Mouse (Mus musculus): ENCODE results near the gene Cry2. TPM values are rescaled to one million over a fixed set of nuclear protein-coding genes. Genes with fewer than 3 reads are reported as not detected.

The Cry2 gene
- polyA plus RNA-seq, 2 experiments = 6.0 to 6.2 TPM

DNA sequence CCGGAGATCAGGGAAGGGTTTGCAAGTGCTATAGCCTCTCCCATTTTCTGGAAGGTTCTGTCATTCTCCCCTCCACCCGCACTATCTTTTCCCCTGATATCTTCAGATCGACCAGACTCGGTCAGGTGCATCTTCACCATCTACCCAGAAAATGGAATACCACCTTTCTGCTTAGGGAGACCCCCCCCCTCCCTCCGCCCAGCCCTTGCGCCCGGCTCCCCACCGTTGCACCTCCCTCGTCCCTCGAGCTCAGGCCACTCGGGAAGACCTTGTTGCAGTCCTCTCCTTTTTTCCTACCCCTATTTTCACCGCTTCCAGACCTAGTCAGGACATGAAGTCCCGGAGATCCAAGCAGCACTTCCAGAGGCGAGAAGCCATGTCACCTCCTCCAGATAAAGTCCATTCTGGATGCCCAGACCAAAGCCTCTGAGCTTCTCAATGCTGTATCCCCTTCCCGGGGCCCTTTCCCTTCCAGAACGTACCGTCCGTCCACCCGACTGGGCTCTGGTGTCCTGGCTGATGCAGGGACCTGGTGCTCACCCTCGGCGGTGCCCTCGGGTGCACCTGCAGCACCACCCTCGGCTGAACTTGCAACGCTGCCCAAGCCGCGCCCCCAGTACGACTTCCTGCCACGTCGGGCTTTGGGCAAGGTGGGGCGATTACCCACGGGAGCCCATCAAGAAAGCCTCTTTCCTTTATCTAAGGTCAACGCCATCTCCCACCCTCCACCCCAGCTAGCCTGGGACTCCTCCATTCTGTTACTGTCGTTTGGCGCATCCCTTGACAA is 26.3 kb upstream of the Cry2 start, which contains the start of gene Slc35c1:
Gene Slc35c1 (minus strand): TSS at position 618 of the 787 bp plus-strand sequence.
- ATAC-seq (ENCODE audit: insufficient read depth) (0 out of 2 replicates have a peak, but pooled peaks have one; percentile 5), DNase-seq (ENCODE audit: low read depth in 3 of 3, low spot score in 3 of 3) (no peak)
- H3K9me3 ChIP-seq (ENCODE audit: control insufficient read depth, low read length) = no peaks in the 10 kb centered on the region
- 3% methylated on average over 34 of the region's 34 CpGs for WGBS (ENCODE audit: insufficient replicate concordance)
- no peak for TF ChIP-seq CTCF (IDR thresholded peaks at IDR 0.05; ENCODE audit: low read depth)
- no peak for TF ChIP-seq EP300 (IDR thresholded peaks at IDR 0.05; ENCODE audit: low read depth)
- no peaks in the 10 kb centered on the region for H3K36me3 ChIP-seq (replicated peaks; ENCODE audit: control insufficient read depth, insufficient read depth, low read depth)
- peaks cover 10 to 23% of the 10 kb centered on the region in 2 experiments for H3K4me1 ChIP-seq (replicated peaks; ENCODE audit: control insufficient read depth in 2 of 2, insufficient read depth in 2 of 2, low read length in 1 of 2)
- H3K27me3 ChIP-seq (ENCODE audit: control insufficient read depth, insufficient read depth, low read length) = no peaks in the 10 kb centered on the region; the same call in 1 of the 2 replicates
- H3K27ac ChIP-seq = no peak within 1 kb of the TSS
- H3K4me3 ChIP-seq (ENCODE audit: insufficient read depth in 1 of 2, low read depth in 2 of 2, low read length in 2 of 2) = peak within 1 kb of the TSS; percentile 69 to 92
- H3K9ac ChIP-seq (replicated peaks) = peak within 1 kb of the TSS; percentile 59
- H3K4me2 ChIP-seq (ENCODE audit: low read depth) = peak within 1 kb of the TSS; percentile 87

GRCm38 (mm10) chr2:92459141-92459920 is 25.5 kb upstream of the Cry2 start:
- no peaks in the 10 kb centered on the region for H3K9me3 ChIP-seq (ENCODE audit: control insufficient read depth, low read length)
- H3K36me3 ChIP-seq (replicated peaks; ENCODE audit: control insufficient read depth, insufficient read depth, low read depth) = no peaks in the 10 kb centered on the region; the same call in 1 of the 2 replicates
- peak; percentile 53 to 64 (median 61) for DNase-seq (ENCODE audit: low read depth in 3 of 3, low spot score in 3 of 3)
- ATAC-seq (ENCODE audit: insufficient read depth) = peak; percentile 84
- H3K4me2 ChIP-seq (ENCODE audit: low read depth) = peak overlapping the region; percentile 87
- H3K27me3 ChIP-seq (ENCODE audit: control insufficient read depth, insufficient read depth, low read length) = no peaks in the 10 kb centered on the region; the same call in 1 of the 2 replicates
- H3K27ac ChIP-seq = no peak overlapping the region
- under 1% methylated on average over 55 of the region's 55 CpGs for WGBS (ENCODE audit: insufficient replicate concordance)
- H3K4me3 ChIP-seq (ENCODE audit: insufficient read depth in 1 of 2, low read depth in 2 of 2, low read length in 2 of 2) = peak overlapping the region; percentile 69 to 92
- peak overlapping the region; percentile 59 for H3K9ac ChIP-seq (replicated peaks)
- peaks cover 10 to 23% of the 10 kb centered on the region in 2 experiments for H3K4me1 ChIP-seq (replicated peaks; ENCODE audit: control insufficient read depth in 2 of 2, insufficient read depth in 2 of 2, low read length in 1 of 2)
- TF ChIP-seq CTCF (IDR thresholded peaks at IDR 0.05; ENCODE audit: low read depth) (no peak), EP300 (IDR thresholded peaks at IDR 0.05; ENCODE audit: low read depth) (no peak)

GRCm38 (mm10) chr2:92458481-92458880 is 24.6 kb upstream of the Cry2 start:
- Histone ChIP-seq H3K27me3 (ENCODE audit: control insufficient read depth, insufficient read depth, low read length) (no peaks in the 10 kb centered on the region; the same call in 1 of the 2 replicates), H3K27ac (no peak overlapping the region), H3K9ac (replicated peaks) (peak overlapping the region; percentile 59), H3K4me2 (ENCODE audit: low read depth) (peak overlapping the region; percentile 87), H3K4me1 (replicated peaks; ENCODE audit: control insufficient read depth in 2 of 2, insufficient read depth in 2 of 2, low read length in 1 of 2) (peaks cover 10 to 23% of the 10 kb centered on the region in 2 experiments), H3K4me3 (ENCODE audit: insufficient read depth in 1 of 2, low read depth in 2 of 2, low read length in 2 of 2) (peak overlapping the region; percentile 69 to 92), H3K36me3 (replicated peaks; ENCODE audit: control insufficient read depth, insufficient read depth, low read depth) (no peaks in the 10 kb centered on the region; the same call in none of the 2 replicates), H3K9me3 (ENCODE audit: control insufficient read depth, low read length) (no peaks in the 10 kb centered on the region)
- no peak for ATAC-seq (ENCODE audit: insufficient read depth)
- TF ChIP-seq EP300 (IDR thresholded peaks at IDR 0.05; ENCODE audit: low read depth) (no peak), CTCF (IDR thresholded peaks at IDR 0.05; ENCODE audit: low read depth) (no peak)
- no peak for DNase-seq (ENCODE audit: low read depth in 3 of 3, low spot score in 3 of 3)
- 29% methylated on average over 13 of the region's 13 CpGs for WGBS (ENCODE audit: insufficient replicate concordance)

DNA sequence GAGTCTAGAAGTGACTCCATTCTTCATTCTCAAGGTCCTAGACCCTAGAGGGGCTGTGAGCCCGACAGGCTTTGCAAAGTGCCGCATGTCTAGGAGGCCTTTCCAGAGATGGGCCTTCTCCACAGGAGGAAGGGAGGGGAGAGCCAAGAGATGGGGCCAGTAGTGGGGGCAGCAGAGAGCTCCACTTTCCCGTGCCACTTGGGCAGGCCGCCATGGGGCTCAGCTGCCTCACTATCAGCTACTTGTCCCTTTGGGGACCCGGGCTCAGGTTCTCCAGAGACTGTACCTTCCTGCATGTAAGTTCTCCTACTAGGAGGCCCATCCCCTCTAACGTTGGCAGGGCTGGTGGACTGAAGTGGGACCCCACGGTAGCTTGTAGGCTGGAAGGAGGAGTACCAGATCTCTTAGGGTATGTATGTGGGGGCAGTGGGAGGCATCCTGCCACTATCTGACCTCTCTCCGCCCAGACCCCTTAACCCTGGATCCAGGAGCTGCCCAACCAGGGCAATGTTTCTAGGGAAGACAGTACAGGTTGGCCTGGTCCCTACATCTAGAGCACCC is 23.2 kb upstream of the Cry2 start:
- WGBS (ENCODE audit: insufficient replicate concordance) = 47% methylated on average over 8 of the region's 8 CpGs
- TF ChIP-seq EP300 (IDR thresholded peaks at IDR 0.05; ENCODE audit: low read depth) = no peak
- TF ChIP-seq CTCF (IDR thresholded peaks at IDR 0.05; ENCODE audit: low read depth) = peak; percentile 13; the same call in 1 of the 2 replicates
- Histone ChIP-seq H3K9me3 (ENCODE audit: control insufficient read depth, low read length) (no peaks in the 10 kb centered on the region), H3K4me3 (ENCODE audit: insufficient read depth in 1 of 2, low read depth in 2 of 2, low read length in 2 of 2) (no peak overlapping the region), H3K4me1 (replicated peaks; ENCODE audit: control insufficient read depth in 2 of 2, insufficient read depth in 2 of 2, low read length in 1 of 2) (peaks cover 10 to 24% of the 10 kb centered on the region in 2 experiments), H3K4me2 (ENCODE audit: low read depth) (peak overlapping the region; percentile 87), H3K9ac (replicated peaks) (no peak overlapping the region), H3K27ac (no peak overlapping the region), H3K36me3 (replicated peaks; ENCODE audit: control insufficient read depth, insufficient read depth, low read depth) (no peaks in the 10 kb centered on the region; the same call in none of the 2 replicates), H3K27me3 (ENCODE audit: control insufficient read depth, insufficient read depth, low read length) (no peaks in the 10 kb centered on the region; the same call in 1 of the 2 replicates)
- ATAC-seq (ENCODE audit: insufficient read depth) (no peak), DNase-seq (ENCODE audit: low read depth in 3 of 3, low spot score in 3 of 3) (no peak)

Data from liver, embryonic 14.5 days (tissue).